Mouse (Mus musculus): ENCODE measurements around the gene Krtdap.

- TF ChIP-seq CTCF (IDR thresholded peaks at IDR 0.05; ENCODE audit: low read depth) (no peak), EP300 (IDR thresholded peaks at IDR 0.05; ENCODE audit: low read depth) (no peak)
Observed at GRCm38 (mm10) chr7:30820854-30821445, 33.3 kb downstream of the Krtdap start.
